Mouse (Mus musculus) cortical plate, adult 2 months (tissue): ENCODE measurements around the gene Tmem183a.

Source experiments
- CTCF ChIP-seq: fragments of 200-500 bp; IDR thresholded peaks from 2 replicates; pipeline ENCODE4 v1.5.1; 2011; ENCODE audit warnings: mild to moderate bottlenecking, control low read depth, low read length; ENCODE audit not compliant: insufficient read depth; ENCODE audit errors: extremely low read depth
- POLR2A ChIP-seq: fragments of 200-500 bp; IDR thresholded peaks from 2 replicates; pipeline ENCODE4 v1.6.1; 2011; ENCODE audit warnings: mild to moderate bottlenecking, low read length, control low read depth; ENCODE audit not compliant: insufficient read depth; ENCODE audit errors: extremely low read depth

GRCm38 (mm10) chr1:134384581-134384980, 22.8 kb upstream of the Tmem183a start:
- no peak for TF ChIP-seq CTCF
- no peak for TF ChIP-seq POLR2A
